Mouse (Mus musculus): Measurements from ENCODE around the gene Acadvl. TPM values are rescaled to one million over a fixed set of nuclear protein-coding genes. Genes with fewer than 3 reads are reported as not detected.

The Acadvl gene
- total and polyA plus RNA-seq, 3 experiments, result 92.5 to 123 TPM; not detected in 1

GRCm38 (mm10) chr11:70000396-70000898 lies 14.8 kb downstream of the Acadvl start, which contains the start of gene Dvl2 (continued):
- TF ChIP-seq JUND (IDR thresholded peaks at IDR 0.05; ENCODE audit: low read depth, low read length), result no peak
- TF ChIP-seq USF2 (IDR thresholded peaks at IDR 0.05; ENCODE audit: borderline replicate concordance in 1 of 2, insufficient read depth in 1 of 2, low read depth in 1 of 2, low read length in 2 of 2), result peak; percentile 98 to 99
- peak; percentile 61; the same call in 1 of the 2 replicates for TF ChIP-seq MYC (IDR thresholded peaks at IDR 0.05; ENCODE audit: low read depth, low read length)
- peak; percentile 85 to 93 for TF ChIP-seq POLR2A (IDR thresholded peaks at IDR 0.05; ENCODE audit: control insufficient read depth in 1 of 2, insufficient read depth in 1 of 2, low read depth in 1 of 2, low read length in 2 of 2, poor library complexity in 1 of 2)
- no peak for TF ChIP-seq KAT2A (conservative IDR thresholded peaks at IDR 0.05; ENCODE audit: low read depth, low read length)
- TF ChIP-seq POLR2AphosphoS5 (IDR thresholded peaks at IDR 0.05; ENCODE audit: borderline replicate concordance, low read depth, low read length), result peak; percentile 26; the same call in 1 of the 2 replicates
- TF ChIP-seq MEF2A (IDR thresholded peaks at IDR 0.05; ENCODE audit: extremely low read depth, insufficient replicate concordance, low read depth, low read length, poor library complexity, severe bottlenecking), result no peak
- no peak for TF ChIP-seq ELF1 (IDR thresholded peaks at IDR 0.05; ENCODE audit: low read depth, low read length)
- no peak for TF ChIP-seq MAFK (IDR thresholded peaks at IDR 0.05; ENCODE audit: borderline replicate concordance, low read depth, low read length)
- peak; percentile 99 for TF ChIP-seq BHLHE40 (IDR thresholded peaks at IDR 0.05; ENCODE audit: borderline replicate concordance, low read depth, low read length)
- TF ChIP-seq TCF12 (IDR thresholded peaks at IDR 0.05; ENCODE audit: low read depth, low read length), result peak; percentile 51

- no peak overlapping the region for H3K9ac ChIP-seq (ENCODE audit: control insufficient read depth, low read depth, low read length, poor library complexity, severe bottlenecking)
- H3K9me3 ChIP-seq (replicated peaks; ENCODE audit: insufficient read depth, low read length), result no peaks in the 10 kb centered on the region
- DNase-seq (ENCODE audit: low read depth, low spot score), result no peak
- peak overlapping the region; percentile 41 for H3K27ac ChIP-seq (ENCODE audit: control insufficient read depth, low read depth, low read length)
- H3K4me3 ChIP-seq (ENCODE audit: control insufficient read depth in 1 of 2, insufficient read depth in 1 of 2, low read depth in 2 of 2, low read length in 2 of 2), result no peak overlapping the region
- peaks cover 53% of the 10 kb centered on the region for H3K79me2 ChIP-seq (ENCODE audit: control insufficient read depth, insufficient read depth, low read length, poor library complexity)
- TF ChIP-seq POLR2AphosphoS5 (IDR thresholded peaks at IDR 0.05; ENCODE audit: borderline replicate concordance, low read depth, low read length) (no peak), USF2 (IDR thresholded peaks at IDR 0.05; ENCODE audit: borderline replicate concordance in 1 of 2, insufficient read depth in 1 of 2, low read depth in 1 of 2, low read length in 2 of 2) (no peak), NELFE (IDR thresholded peaks at IDR 0.05; ENCODE audit: low read depth, low read length) (no peak), RCOR1 (IDR thresholded peaks at IDR 0.05; ENCODE audit: low read depth, low read length) (no peak), ZMIZ1 (IDR thresholded peaks at IDR 0.05; ENCODE audit: low read depth, low read length) (no peak), UBTF (IDR thresholded peaks at IDR 0.05; ENCODE audit: borderline replicate concordance, insufficient read depth, low read depth, low read length) (no peak), TCF12 (IDR thresholded peaks at IDR 0.05; ENCODE audit: low read depth, low read length) (no peak), MAFK (IDR thresholded peaks at IDR 0.05; ENCODE audit: borderline replicate concordance, low read depth, low read length) (no peak), MAZ (IDR thresholded peaks at IDR 0.05; ENCODE audit: low read depth, low read length) (no peak), ELF1 (IDR thresholded peaks at IDR 0.05; ENCODE audit: low read depth, low read length) (no peak), ZNF384 (IDR thresholded peaks at IDR 0.05; ENCODE audit: low read depth, low read length) (no peak), MXI1 (IDR thresholded peaks at IDR 0.05; ENCODE audit: low read depth, low read length) (no peak), MEF2A (IDR thresholded peaks at IDR 0.05; ENCODE audit: extremely low read depth, insufficient replicate concordance, low read depth, low read length, poor library complexity, severe bottlenecking) (no peak)
- no peaks in the 10 kb centered on the region for H3K27me3 ChIP-seq (ENCODE audit: control insufficient read depth in 1 of 2, insufficient read depth in 2 of 2, low read length in 2 of 2)
- peaks cover 16 to 39% of the 10 kb centered on the region in 2 experiments for H3K4me1 ChIP-seq (ENCODE audit: control insufficient read depth in 1 of 2, insufficient read depth in 2 of 2, low read length in 2 of 2)
- H3K36me3 ChIP-seq (ENCODE audit: control insufficient read depth in 1 of 2, insufficient read depth in 2 of 2, low read length in 2 of 2), result peaks cover 8 to 44% of the 10 kb centered on the region in 2 experiments
These were observed 15.5 kb downstream of the Acadvl start for GRCm38 (mm10) chr11:69999666-70000065.
